Mouse (Mus musculus): ENCODE measurements at regions not wholly inside any gene's neighbourhood (a gene's known extent, or its start where the extent isn't known, plus 50 kb on each side); places are given as distances from the start of the nearest gene placed in this dataset.

GRCm38 (mm10) chr9:25374161-25374560 lies 107.2 kb upstream of the Eepd1 start:
- H3K9me3 ChIP-seq (replicated peaks; ENCODE audit: low read length), result no peaks in the 10 kb centered on the region
- ATAC-seq (replicated peaks; ENCODE audit: low FRiP score, low read depth) (no peak), DNase-seq (ENCODE audit: low spot score) (no peak)
- H3K9ac ChIP-seq (ENCODE audit: low read depth, low read length), result no peak overlapping the region
- no peaks in the 10 kb centered on the region for H3K36me3 ChIP-seq (ENCODE audit: insufficient read depth, low read length)
- no peak for TF ChIP-seq CTCF (IDR thresholded peaks at IDR 0.05; ENCODE audit: low read depth)
- H3K4me2 ChIP-seq (ENCODE audit: low read length), result no peak overlapping the region
- H3K4me1 ChIP-seq (replicated peaks; ENCODE audit: insufficient read depth, low read length), result no peaks in the 10 kb centered on the region
- 92% methylated on average over 3 of the region's 3 CpGs for WGBS
- no peaks in the 10 kb centered on the region for H3K27me3 ChIP-seq (ENCODE audit: insufficient read depth, low read length)
- H3K27ac ChIP-seq, result no peak overlapping the region
- no peak overlapping the region for H3K4me3 ChIP-seq (replicated peaks; ENCODE audit: low read depth, low read length)

- ATAC-seq (replicated peaks; ENCODE audit: low FRiP score, low read depth) (no peak), DNase-seq (ENCODE audit: low spot score) (no peak)
- Histone ChIP-seq H3K36me3 (ENCODE audit: insufficient read depth, low read length) (no peaks in the 10 kb centered on the region), H3K4me1 (replicated peaks; ENCODE audit: insufficient read depth, low read length) (no peaks in the 10 kb centered on the region), H3K27ac (no peak overlapping the region), H3K9me3 (replicated peaks; ENCODE audit: low read length) (no peaks in the 10 kb centered on the region), H3K9ac (ENCODE audit: low read depth, low read length) (no peak overlapping the region), H3K4me2 (ENCODE audit: low read length) (no peak overlapping the region), H3K27me3 (ENCODE audit: insufficient read depth, low read length) (no peaks in the 10 kb centered on the region), H3K4me3 (replicated peaks; ENCODE audit: low read depth, low read length) (no peak overlapping the region)
- no peak for TF ChIP-seq CTCF (IDR thresholded peaks at IDR 0.05; ENCODE audit: low read depth)
- 44% methylated on average over 1 of the region's 1 CpGs for WGBS
Observed at GRCm38 (mm10) chr9:25376209-25376608, 105.1 kb upstream of the Eepd1 start.

- ATAC-seq (replicated peaks; ENCODE audit: low FRiP score, low read depth) (no peak), DNase-seq (ENCODE audit: low spot score) (no peak)
- no peak overlapping the region for H3K27ac ChIP-seq
- no peaks in the 10 kb centered on the region for H3K36me3 ChIP-seq (ENCODE audit: insufficient read depth, low read length)
- H3K4me2 ChIP-seq (ENCODE audit: low read length), result no peak overlapping the region
- H3K9me3 ChIP-seq (replicated peaks; ENCODE audit: low read length), result no peaks in the 10 kb centered on the region
- no peaks in the 10 kb centered on the region for H3K27me3 ChIP-seq (ENCODE audit: insufficient read depth, low read length)
- H3K4me1 ChIP-seq (replicated peaks; ENCODE audit: insufficient read depth, low read length), result no peaks in the 10 kb centered on the region
- H3K4me3 ChIP-seq (replicated peaks; ENCODE audit: low read depth, low read length), result no peak overlapping the region
- no peak overlapping the region for H3K9ac ChIP-seq (ENCODE audit: low read depth, low read length)
- 43% methylated on average over 12 of the region's 12 CpGs for WGBS
- no peak for TF ChIP-seq CTCF (IDR thresholded peaks at IDR 0.05; ENCODE audit: low read depth)
Observed at GRCm38 (mm10) chr9:25377771-25378747, 103.3 kb upstream of the Eepd1 start.

- H3K4me3 ChIP-seq (replicated peaks; ENCODE audit: low read depth, low read length), result no peak overlapping the region
- no peaks in the 10 kb centered on the region for H3K4me1 ChIP-seq (replicated peaks; ENCODE audit: insufficient read depth, low read length)
- no peak overlapping the region for H3K4me2 ChIP-seq (ENCODE audit: low read length)
- H3K36me3 ChIP-seq (ENCODE audit: insufficient read depth, low read length), result no peaks in the 10 kb centered on the region
- TF ChIP-seq CTCF (IDR thresholded peaks at IDR 0.05; ENCODE audit: low read depth), result no peak
- DNase-seq (ENCODE audit: low spot score) (no peak), ATAC-seq (replicated peaks; ENCODE audit: low FRiP score, low read depth) (no peak)
- no peak overlapping the region for H3K27ac ChIP-seq
- no peaks in the 10 kb centered on the region for H3K9me3 ChIP-seq (replicated peaks; ENCODE audit: low read length)
- H3K27me3 ChIP-seq (ENCODE audit: insufficient read depth, low read length), result no peaks in the 10 kb centered on the region
- no peak overlapping the region for H3K9ac ChIP-seq (ENCODE audit: low read depth, low read length)
Observed at GRCm38 (mm10) chr9:25385333-25385732, 96.0 kb upstream of the Eepd1 start.

- DNase-seq (ENCODE audit: low spot score), result no peak
- H3K9ac ChIP-seq (ENCODE audit: low read depth, low read length), result no peak overlapping the region
Observed at GRCm38 (mm10) chr9:25387876-25388650, 93.3 kb upstream of the Eepd1 start.

GRCm38 (mm10) chr9:25389351-25389750 lies 92.0 kb upstream of the Eepd1 start:
- no peak for TF ChIP-seq CTCF (IDR thresholded peaks at IDR 0.05; ENCODE audit: low read depth)
- no peak overlapping the region for H3K4me2 ChIP-seq (ENCODE audit: low read length)
- no peaks in the 10 kb centered on the region for H3K4me1 ChIP-seq (replicated peaks; ENCODE audit: insufficient read depth, low read length)
- WGBS, result 76% methylated on average over 3 of the region's 3 CpGs
- H3K9me3 ChIP-seq (replicated peaks; ENCODE audit: low read length), result no peaks in the 10 kb centered on the region
- H3K27ac ChIP-seq, result no peak overlapping the region
- DNase-seq (ENCODE audit: low spot score) (no peak), ATAC-seq (replicated peaks; ENCODE audit: low FRiP score, low read depth) (no peak)
- H3K27me3 ChIP-seq (ENCODE audit: insufficient read depth, low read length), result no peaks in the 10 kb centered on the region
- H3K4me3 ChIP-seq (replicated peaks; ENCODE audit: low read depth, low read length), result no peak overlapping the region
- H3K36me3 ChIP-seq (ENCODE audit: insufficient read depth, low read length), result no peaks in the 10 kb centered on the region
- H3K9ac ChIP-seq (ENCODE audit: low read depth, low read length), result no peak overlapping the region

More at GRCm38 (mm10) chr9:25387876-25388650, 93.3 kb upstream of the Eepd1 start:
- H3K4me3 ChIP-seq (replicated peaks; ENCODE audit: low read depth, low read length), result no peak overlapping the region
- no peaks in the 10 kb centered on the region for H3K27me3 ChIP-seq (ENCODE audit: insufficient read depth, low read length)
- no peak overlapping the region for H3K4me2 ChIP-seq (ENCODE audit: low read length)
- TF ChIP-seq CTCF (IDR thresholded peaks at IDR 0.05; ENCODE audit: low read depth), result no peak
- no peaks in the 10 kb centered on the region for H3K36me3 ChIP-seq (ENCODE audit: insufficient read depth, low read length)
- no peak for ATAC-seq (replicated peaks; ENCODE audit: low FRiP score, low read depth)
- H3K27ac ChIP-seq, result no peak overlapping the region
- WGBS, result 48% methylated on average over 4 of the region's 4 CpGs
- no peaks in the 10 kb centered on the region for H3K4me1 ChIP-seq (replicated peaks; ENCODE audit: insufficient read depth, low read length)
- H3K9me3 ChIP-seq (replicated peaks; ENCODE audit: low read length), result no peaks in the 10 kb centered on the region
